Mouse (Mus musculus): ENCODE measurements around the gene Phf5a.

DNA sequence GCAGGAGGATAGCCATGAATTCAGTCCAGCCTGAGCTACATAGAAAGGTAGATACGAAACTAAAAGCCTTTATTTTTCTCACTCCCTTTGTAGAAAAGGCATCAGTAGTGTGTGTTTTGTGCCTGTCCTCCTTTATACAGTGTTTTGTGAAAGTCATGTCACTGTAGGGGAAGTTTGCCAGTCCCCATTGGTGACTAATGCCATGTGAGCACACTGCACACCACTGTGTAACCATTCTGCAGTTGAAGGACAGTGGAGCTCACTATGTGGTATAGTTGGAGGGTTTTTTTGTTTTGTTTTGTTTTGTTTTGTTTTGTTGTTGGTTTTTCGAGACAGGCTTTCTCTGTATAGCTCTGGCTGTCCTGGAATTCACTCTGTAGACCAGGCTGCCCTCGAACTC is 53.3 kb downstream of the Phf5a start:
- TF ChIP-seq POLR2A (IDR thresholded peaks at IDR 0.05; ENCODE audit: insufficient read length, low read depth) (no peak), USF1 (IDR thresholded peaks at IDR 0.05; ENCODE audit: low read depth) (no peak), E2F4 (IDR thresholded peaks at IDR 0.05; ENCODE audit: insufficient read depth) (no peak), MAX (IDR thresholded peaks at IDR 0.05; ENCODE audit: low read depth) (no peak), TCF12 (IDR thresholded peaks at IDR 0.05; ENCODE audit: insufficient read depth, poor library complexity, severe bottlenecking) (no peak), TCF3 (IDR thresholded peaks at IDR 0.05; ENCODE audit: insufficient read length, low read depth) (no peak), MYOG (IDR thresholded peaks at IDR 0.05; ENCODE audit: control insufficient read depth in 1 of 3, insufficient read depth in 1 of 3, insufficient read length in 2 of 3, low read depth in 2 of 3) (no peak), CEBPB (IDR thresholded peaks at IDR 0.05; ENCODE audit: insufficient read depth, poor library complexity, severe bottlenecking) (no peak), MYOD1 (IDR thresholded peaks at IDR 0.05; ENCODE audit: control insufficient read depth in 1 of 3, insufficient read length in 2 of 3, low read depth in 2 of 3) (no peak), POLR2AphosphoS2 (IDR thresholded peaks at IDR 0.05; ENCODE audit: insufficient read length, low read depth) (no peak)

All from myocyte (in vitro differentiated cells).